Mouse (Mus musculus): ENCODE results near the gene Zscan2. TPM values are rescaled to one million over a fixed set of nuclear protein-coding genes. Genes with fewer than 3 reads are reported as not detected.
"Not testable (repeated sequence)": the region's sequence is repeated elsewhere in the genome, so short reads cannot be mapped to it uniquely, and the experiment has no call there.

Zscan2 gene
- 4.6 and 5.9 TPM in 2 replicates for polyA plus RNA-seq (2015; fragmentation: Nextera tagmentation; extraction: Ambion mirVana)

GRCm38 (mm10) chr7:80860729-80861274 is at the start of gene Zscan2:
Zscan2 (plus strand) TSS chr7:80860920.
- peak; percentile 98 for ATAC-seq (replicated peaks)
- peak within 1 kb of the TSS; percentile 91 for H3K9ac ChIP-seq (replicated peaks)

DNA sequence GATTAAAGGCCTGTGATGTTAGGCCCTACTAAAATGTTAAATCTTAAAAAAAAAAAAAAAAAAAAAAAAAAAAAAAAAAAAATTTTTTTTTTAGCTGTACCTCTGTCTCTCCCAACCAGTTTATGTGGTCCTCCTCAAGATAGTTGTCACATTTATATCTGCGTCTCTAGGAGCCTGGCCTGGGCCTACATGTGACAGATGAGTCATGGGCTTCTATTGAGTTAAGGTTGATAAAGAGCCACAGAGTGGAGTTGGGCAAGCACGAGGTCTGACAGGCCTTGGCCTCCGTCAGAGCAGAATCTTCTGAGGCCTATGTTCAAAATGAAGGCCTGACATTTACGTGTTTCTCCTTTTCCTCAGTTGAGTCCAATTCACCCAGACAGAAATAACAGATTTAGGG is 47.3 kb upstream of the Zscan2 start:
- H3K4me2 ChIP-seq (replicated peaks): no peak overlapping the region
- H3K27ac ChIP-seq (replicated peaks): no peak overlapping the region
- H3K4me1 ChIP-seq: no peaks in the 10 kb centered on the region
- 90% methylated on average over 4 of the region's 4 CpGs for WGBS
- no peaks in the 10 kb centered on the region for H3K27me3 ChIP-seq
- no peaks in the 10 kb centered on the region for H3K9me3 ChIP-seq
- no peak overlapping the region for H3K9ac ChIP-seq (replicated peaks)
- no peaks in the 10 kb centered on the region for H3K36me3 ChIP-seq
- no peak overlapping the region for H3K4me3 ChIP-seq
- no peak for ATAC-seq (replicated peaks)

More at GRCm38 (mm10) chr7:80860729-80861274, at the start of gene Zscan2:
- peak within 1 kb of the TSS; percentile 76 for H3K4me2 ChIP-seq (replicated peaks)
- peaks cover 42% of the 10 kb centered on the region for H3K4me1 ChIP-seq
- under 1% methylated on average over 40 of the region's 40 CpGs for WGBS
- H3K27ac ChIP-seq (replicated peaks): peak within 1 kb of the TSS; percentile 87
- H3K36me3 ChIP-seq: peaks cover 15% of the 10 kb centered on the region
- no peaks in the 10 kb centered on the region for H3K27me3 ChIP-seq
- H3K4me3 ChIP-seq: peak within 1 kb of the TSS; percentile 60
- H3K9me3 ChIP-seq: no peaks in the 10 kb centered on the region

DNA sequence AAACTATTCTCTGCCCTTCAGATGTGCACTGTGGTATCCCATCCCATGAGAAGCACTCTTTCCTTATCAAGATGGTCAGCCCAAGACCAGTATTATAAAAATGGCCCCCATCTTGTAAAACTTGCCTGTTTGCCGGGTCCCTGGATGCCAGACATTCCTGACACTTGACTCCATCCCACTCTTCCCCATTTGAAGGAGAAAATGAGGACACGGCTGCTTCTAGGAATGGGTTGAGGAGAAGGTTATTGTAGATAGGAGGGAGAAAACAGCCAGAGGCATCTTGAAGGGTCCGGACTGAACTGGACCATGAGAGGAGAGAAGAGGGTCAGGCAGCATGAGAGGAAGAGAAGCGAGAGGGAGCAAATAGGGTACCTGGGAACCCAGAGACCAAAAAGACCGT is 44.1 kb upstream of the Zscan2 start:
- Histone ChIP-seq H3K9me3 (no peaks in the 10 kb centered on the region), H3K36me3 (no peaks in the 10 kb centered on the region), H3K4me2 (replicated peaks) (no peak overlapping the region), H3K27me3 (no peaks in the 10 kb centered on the region), H3K9ac (replicated peaks) (no peak overlapping the region), H3K27ac (replicated peaks) (no peak overlapping the region), H3K4me1 (no peaks in the 10 kb centered on the region), H3K4me3 (no peak overlapping the region)
- ATAC-seq (replicated peaks): no peak
- WGBS: 84% methylated on average over 5 of the region's 5 CpGs

- Histone ChIP-seq H3K27me3 (no peaks in the 10 kb centered on the region), H3K9ac (replicated peaks) (no peak overlapping the region), H3K27ac (replicated peaks) (no peak overlapping the region), H3K4me3 (no peak overlapping the region), H3K4me1 (no peaks in the 10 kb centered on the region), H3K4me2 (replicated peaks) (no peak overlapping the region), H3K9me3 (no peaks in the 10 kb centered on the region), H3K36me3 (no peaks in the 10 kb centered on the region)
- WGBS: 85% methylated on average over 4 of the region's 4 CpGs
- no peak for ATAC-seq (replicated peaks)
Observed at GRCm38 (mm10) chr7:80820838-80821237, 39.9 kb upstream of the Zscan2 start.

GRCm38 (mm10) chr7:80823267-80823666 is 37.5 kb upstream of the Zscan2 start:
- ATAC-seq (replicated peaks): no peak
- no peaks in the 10 kb centered on the region for H3K36me3 ChIP-seq
- no peak overlapping the region for H3K9ac ChIP-seq (replicated peaks)
- H3K4me1 ChIP-seq: no peaks in the 10 kb centered on the region
- H3K27ac ChIP-seq (replicated peaks): no peak overlapping the region
- no peak overlapping the region for H3K4me2 ChIP-seq (replicated peaks)
- WGBS: 89% methylated on average over 4 of the region's 4 CpGs
- no peaks in the 10 kb centered on the region for H3K27me3 ChIP-seq
- no peaks in the 10 kb centered on the region for H3K9me3 ChIP-seq
- H3K4me3 ChIP-seq: no peak overlapping the region

DNA sequence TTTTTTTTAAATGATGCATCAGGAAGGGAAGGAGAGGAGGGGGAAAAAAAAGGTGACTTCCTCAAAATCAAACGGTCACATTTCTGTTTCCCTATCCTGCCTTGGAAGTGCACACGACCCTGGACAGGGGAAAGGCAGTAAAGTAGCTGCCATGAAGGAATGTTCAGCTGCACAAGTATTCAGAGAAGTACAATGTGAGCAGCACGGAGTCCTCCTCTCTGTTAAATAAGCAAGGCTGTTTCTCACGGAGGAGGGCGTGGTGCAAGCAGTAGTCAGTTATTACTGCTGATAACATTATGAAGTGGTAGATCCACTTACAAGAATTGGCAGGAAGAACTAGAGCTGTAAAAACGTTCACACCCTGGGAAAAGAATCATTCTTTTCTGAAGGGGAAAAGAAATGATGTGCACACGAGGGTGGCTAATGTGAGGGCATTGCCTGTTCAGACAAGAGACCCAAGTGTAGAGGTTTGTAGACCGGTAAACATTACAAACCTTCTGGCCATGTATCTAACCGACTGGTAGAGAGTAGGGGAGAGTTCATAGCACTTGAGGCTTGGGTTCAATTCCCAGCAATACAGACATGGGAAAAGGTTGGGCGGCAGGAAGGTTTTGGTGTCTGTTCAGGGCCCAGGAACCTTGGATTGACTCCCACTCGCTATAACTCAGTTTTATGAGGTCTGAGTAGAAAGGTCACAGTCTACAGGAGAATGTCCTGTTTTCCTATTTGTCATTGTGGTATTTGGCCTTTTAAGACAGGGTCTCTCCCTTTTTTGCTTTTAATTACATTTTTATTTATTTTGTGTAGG is 36.6 kb upstream of the Zscan2 start:
- Histone ChIP-seq H3K4me3 (no peak overlapping the region), H3K9me3 (no peaks in the 10 kb centered on the region), H3K36me3 (no peaks in the 10 kb centered on the region), H3K27ac (replicated peaks) (no peak overlapping the region), H3K4me2 (replicated peaks) (no peak overlapping the region), H3K4me1 (no peaks in the 10 kb centered on the region), H3K27me3 (no peaks in the 10 kb centered on the region), H3K9ac (replicated peaks) (no peak overlapping the region)
- 83% methylated on average over 11 of the region's 11 CpGs for WGBS
- ATAC-seq (replicated peaks): no peak

DNA sequence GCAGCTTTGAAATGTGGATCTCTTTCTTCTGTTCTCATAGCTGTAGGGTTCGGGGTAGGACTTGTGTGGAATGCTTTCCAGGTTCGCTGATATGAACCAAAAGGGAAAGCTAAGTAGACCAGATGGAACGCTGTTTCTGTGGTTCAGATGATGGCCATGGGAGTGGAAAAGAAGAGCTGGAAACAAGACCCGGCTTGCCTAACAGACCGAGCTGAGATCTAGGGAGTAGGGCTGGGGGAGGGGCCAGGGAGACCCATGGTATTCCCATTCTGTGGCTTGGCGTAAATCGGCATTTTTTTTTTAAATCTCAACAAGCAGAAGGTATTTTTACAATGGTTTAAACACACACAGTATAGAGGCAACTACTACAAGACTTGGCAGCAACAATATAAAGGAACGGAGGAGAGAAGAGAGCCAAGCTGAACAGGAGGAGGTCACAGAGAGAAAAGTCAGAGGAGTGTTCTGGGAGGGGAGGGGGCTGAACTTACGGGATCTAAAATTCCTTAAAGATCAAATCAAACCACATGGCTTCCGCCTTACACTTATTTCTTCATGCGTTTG is 34.8 kb upstream of the Zscan2 start, which contains the start of gene Iqgap1:
Iqgap1 (minus strand) TSS at position 132 of the 561 bp plus-strand sequence.
- Histone ChIP-seq H3K4me2 (replicated peaks) (no peak within 1 kb of the TSS), H3K9me3 (no peaks in the 10 kb centered on the region), H3K4me3 (no peak within 1 kb of the TSS), H3K36me3 (no peaks in the 10 kb centered on the region), H3K9ac (replicated peaks) (no peak within 1 kb of the TSS), H3K4me1 (no peaks in the 10 kb centered on the region), H3K27me3 (no peaks in the 10 kb centered on the region), H3K27ac (replicated peaks) (no peak within 1 kb of the TSS)
- WGBS: 80% methylated on average over 11 of the region's 11 CpGs
- ATAC-seq (replicated peaks): no peak

DNA sequence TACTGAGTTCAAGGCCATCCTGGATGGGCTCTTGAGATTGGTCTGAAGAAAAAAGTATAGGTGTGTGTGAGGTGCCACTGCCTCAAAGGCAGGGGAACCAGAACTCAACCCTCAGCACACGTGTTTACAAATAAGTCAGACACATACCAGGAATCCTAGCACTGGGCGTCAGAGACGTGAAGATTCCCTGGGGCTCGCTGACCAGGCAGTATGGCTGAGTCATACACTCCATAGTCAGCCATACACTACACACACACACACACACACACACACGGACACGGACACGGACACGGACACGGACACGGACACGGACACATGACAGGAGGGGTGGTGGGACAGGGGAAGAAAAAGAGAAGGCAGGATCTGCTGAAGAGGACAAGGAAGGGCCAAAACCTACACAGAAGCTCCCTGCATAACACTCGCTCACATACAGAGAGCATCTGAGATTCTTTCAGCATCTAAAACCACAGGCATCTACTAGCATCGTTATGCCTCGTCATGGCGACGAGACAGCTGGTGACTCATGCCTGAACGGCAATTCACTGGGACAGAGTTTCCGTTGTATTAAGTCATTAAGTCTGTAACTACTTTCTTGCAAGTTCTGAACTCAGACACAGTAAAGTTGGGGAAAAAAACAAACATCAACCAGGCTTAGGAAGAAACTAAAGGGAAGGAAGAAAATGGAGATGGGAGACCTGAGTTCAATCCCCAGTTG is 32.4 kb upstream of the Zscan2 start:
- Histone ChIP-seq H3K27me3 (no peaks in the 10 kb centered on the region), H3K9me3 (no peaks in the 10 kb centered on the region), H3K4me3 (no peak overlapping the region), H3K36me3 (no peaks in the 10 kb centered on the region), H3K27ac (replicated peaks) (no peak overlapping the region), H3K4me1 (peaks cover 7% of the 10 kb centered on the region; the same call in 1 of the 2 replicates), H3K9ac (replicated peaks) (no peak overlapping the region), H3K4me2 (replicated peaks) (no peak overlapping the region)
- WGBS: 75% methylated on average over 18 of the region's 18 CpGs
- ATAC-seq (replicated peaks): no peak

DNA sequence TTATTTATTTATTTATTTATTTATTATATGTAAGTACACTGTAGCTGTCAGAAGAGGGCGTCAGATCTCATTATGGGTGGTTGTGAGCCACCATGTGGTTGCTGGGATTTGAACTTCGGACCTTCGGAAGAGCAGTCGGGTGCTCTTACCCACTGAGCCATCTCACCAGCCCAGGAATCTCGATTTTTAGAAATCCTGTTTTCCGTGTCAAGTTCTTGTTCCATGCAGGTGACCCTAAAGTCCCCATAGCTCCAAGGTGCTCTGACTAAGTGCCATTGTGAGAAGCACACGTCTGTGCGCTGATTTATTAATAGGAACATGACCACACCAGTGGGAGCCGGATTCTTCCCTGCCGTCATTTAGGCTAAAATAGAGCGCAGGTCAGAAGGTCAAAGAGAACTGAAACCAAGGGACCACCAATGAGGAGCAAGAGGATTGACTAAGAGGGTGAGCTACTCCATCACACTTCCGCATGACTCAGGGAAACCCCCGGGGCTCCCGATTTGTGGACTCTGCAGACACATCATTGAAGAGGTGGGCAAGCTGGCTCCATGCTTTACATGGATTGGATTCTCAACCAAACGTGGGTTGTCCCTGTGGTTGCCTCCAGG is 30.4 kb upstream of the Zscan2 start:
- WGBS: 90% methylated on average over 15 of the region's 15 CpGs

DNA sequence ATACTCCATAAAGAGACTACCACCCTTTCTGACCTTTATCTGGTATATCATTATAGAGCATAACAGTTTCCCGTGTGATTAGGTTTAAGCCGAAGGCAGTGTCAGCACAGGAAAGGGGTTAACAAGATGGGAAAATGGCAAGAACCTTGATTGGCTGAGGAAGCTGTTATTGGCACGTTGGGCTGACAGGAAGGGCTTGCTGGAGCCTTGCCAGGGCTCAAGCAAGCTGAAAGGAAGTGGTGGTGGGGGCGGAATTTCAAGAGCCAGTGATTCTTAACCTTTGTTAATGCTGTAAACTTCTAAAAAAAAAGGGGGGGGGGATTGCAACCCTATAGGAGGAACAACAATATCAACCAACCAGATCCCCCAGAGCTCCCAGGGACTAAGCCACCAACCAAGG is 28.5 kb upstream of the Zscan2 start:
- no peak overlapping the region for H3K27ac ChIP-seq (replicated peaks)
- ATAC-seq (replicated peaks): no peak
- H3K9ac ChIP-seq (replicated peaks): no peak overlapping the region
- H3K9me3 ChIP-seq: no peaks in the 10 kb centered on the region
- WGBS: 28% methylated on average over 4 of the region's 4 CpGs
- no peak overlapping the region for H3K4me3 ChIP-seq
- H3K27me3 ChIP-seq: no peaks in the 10 kb centered on the region
- no peak overlapping the region for H3K4me2 ChIP-seq (replicated peaks)
- peaks cover 7% of the 10 kb centered on the region; the same call in 1 of the 2 replicates for H3K4me1 ChIP-seq
- no peaks in the 10 kb centered on the region for H3K36me3 ChIP-seq

More for the DNA sequence above, 30.4 kb upstream of the Zscan2 start:
- H3K27me3 ChIP-seq: no peaks in the 10 kb centered on the region
- H3K9ac ChIP-seq (replicated peaks): no peak overlapping the region
- H3K27ac ChIP-seq (replicated peaks): no peak overlapping the region
- no peaks in the 10 kb centered on the region for H3K36me3 ChIP-seq
- peaks cover 7% of the 10 kb centered on the region; the same call in 1 of the 2 replicates for H3K4me1 ChIP-seq
- no peak overlapping the region for H3K4me3 ChIP-seq
- no peak overlapping the region for H3K4me2 ChIP-seq (replicated peaks)
- no peak for ATAC-seq (replicated peaks)
- H3K9me3 ChIP-seq: no peaks in the 10 kb centered on the region

GRCm38 (mm10) chr7:80832996-80833650 is 27.6 kb upstream of the Zscan2 start:
- not testable (repeated sequence) for H3K4me1 ChIP-seq; H3K9ac ChIP-seq (replicated peaks); H3K9me3 ChIP-seq; H3K36me3 ChIP-seq; H3K27me3 ChIP-seq; H3K4me3 ChIP-seq; H3K27ac ChIP-seq (replicated peaks)
- H3K4me2 ChIP-seq (replicated peaks): peak overlapping the region; percentile 23; the same call in 1 of the 2 replicates
- 17% methylated on average over 14 of the region's 14 CpGs for WGBS
- peak; percentile 78 for ATAC-seq (replicated peaks)
